Mouse (Mus musculus): Measurements from ENCODE around the gene Mtm1. TPM values are rescaled to one million over a fixed set of nuclear protein-coding genes. Genes with fewer than 3 reads are reported as not detected.

Mtm1 gene
- total and polyA plus RNA-seq, 2 experiments from 2014 or later, result 8.5 to 9.2 TPM

- Histone ChIP-seq H3K4me1 (ENCODE audit: control insufficient read depth, insufficient read depth) (no peaks in the 10 kb centered on the region), H3K4me3 (ENCODE audit: low read depth, low read length) (no peak overlapping the region), H3K9ac (replicated peaks; ENCODE audit: low read depth, low read length) (no peak overlapping the region), H3K4me2 (ENCODE audit: low read depth, low read length) (no peak overlapping the region), H3K27me3 (ENCODE audit: control insufficient read depth, insufficient read depth, low read length) (no peaks in the 10 kb centered on the region), H3K27ac (ENCODE audit: low read depth) (no peak overlapping the region), H3K9me3 (replicated peaks; ENCODE audit: control insufficient read depth, low read length) (no peaks in the 10 kb centered on the region), H3K36me3 (replicated peaks; ENCODE audit: control insufficient read depth, insufficient read depth, low read length) (no peaks in the 10 kb centered on the region)
- ATAC-seq (ENCODE audit: insufficient read depth, low read depth) (no peak), DNase-seq (ENCODE audit: low spot score) (no peak)
- TF ChIP-seq CTCF (IDR thresholded peaks at IDR 0.05; ENCODE audit: low read depth), result no peak
- no peak for TF ChIP-seq EP300 (IDR thresholded peaks at IDR 0.05; ENCODE audit: low read depth)
- WGBS, result 67% methylated on average over 1 of the region's 1 CpGs
Observed at GRCm38 (mm10) chrX:71206595-71206994, 4.0 kb upstream of the Mtm1 start.

- Histone ChIP-seq H3K4me1 (ENCODE audit: control insufficient read depth, insufficient read depth) (no peaks in the 10 kb centered on the region), H3K9ac (replicated peaks; ENCODE audit: low read depth, low read length) (no peak overlapping the region), H3K27ac (ENCODE audit: low read depth) (no peak overlapping the region), H3K4me2 (ENCODE audit: low read depth, low read length) (no peak overlapping the region), H3K27me3 (ENCODE audit: control insufficient read depth, insufficient read depth, low read length) (no peaks in the 10 kb centered on the region), H3K36me3 (replicated peaks; ENCODE audit: control insufficient read depth, insufficient read depth, low read length) (no peaks in the 10 kb centered on the region), H3K4me3 (ENCODE audit: low read depth, low read length) (no peak overlapping the region), H3K9me3 (replicated peaks; ENCODE audit: control insufficient read depth, low read length) (no peaks in the 10 kb centered on the region)
- TF ChIP-seq EP300 (IDR thresholded peaks at IDR 0.05; ENCODE audit: low read depth) (no peak), CTCF (IDR thresholded peaks at IDR 0.05; ENCODE audit: low read depth) (no peak)
- DNase-seq (ENCODE audit: low spot score) (no peak), ATAC-seq (ENCODE audit: insufficient read depth, low read depth) (no peak)
- 75% methylated on average over 4 of the region's 4 CpGs for WGBS
Observed at GRCm38 (mm10) chrX:71212911-71213310, 2.3 kb downstream of the Mtm1 start.

- Histone ChIP-seq H3K9ac (replicated peaks; ENCODE audit: low read depth, low read length) (peak overlapping the region; percentile 55), H3K27me3 (ENCODE audit: control insufficient read depth, insufficient read depth, low read length) (no peaks in the 10 kb centered on the region), H3K4me3 (ENCODE audit: low read depth, low read length) (peak overlapping the region; percentile 63), H3K36me3 (replicated peaks; ENCODE audit: control insufficient read depth, insufficient read depth, low read length) (no peaks in the 10 kb centered on the region), H3K27ac (ENCODE audit: low read depth) (no peak overlapping the region), H3K4me1 (ENCODE audit: control insufficient read depth, insufficient read depth) (no peaks in the 10 kb centered on the region), H3K4me2 (ENCODE audit: low read depth, low read length) (peak overlapping the region; percentile 63), H3K9me3 (replicated peaks; ENCODE audit: control insufficient read depth, low read length) (no peaks in the 10 kb centered on the region)
- WGBS, result 27% methylated on average over 20 of the region's 20 CpGs
- ATAC-seq (ENCODE audit: insufficient read depth, low read depth) (peak; percentile 99), DNase-seq (ENCODE audit: low spot score) (peak; percentile 91)
- TF ChIP-seq EP300 (IDR thresholded peaks at IDR 0.05; ENCODE audit: low read depth) (no peak), CTCF (IDR thresholded peaks at IDR 0.05; ENCODE audit: low read depth) (no peak)
Observed at GRCm38 (mm10) chrX:71214441-71215112, 4.0 kb downstream of the Mtm1 start.

GRCm38 (mm10) chrX:71215113-71215708, 4.6 kb downstream of the Mtm1 start:
- no peak for TF ChIP-seq EP300 (IDR thresholded peaks at IDR 0.05; ENCODE audit: low read depth)
- no peak for TF ChIP-seq CTCF (IDR thresholded peaks at IDR 0.05; ENCODE audit: low read depth)
- H3K27me3 ChIP-seq (ENCODE audit: control insufficient read depth, insufficient read depth, low read length), result no peaks in the 10 kb centered on the region
- no peaks in the 10 kb centered on the region for H3K36me3 ChIP-seq (replicated peaks; ENCODE audit: control insufficient read depth, insufficient read depth, low read length)
- H3K27ac ChIP-seq (ENCODE audit: low read depth), result no peak overlapping the region
- peak; percentile 59 for ATAC-seq (ENCODE audit: insufficient read depth, low read depth)
- H3K4me3 ChIP-seq (ENCODE audit: low read depth, low read length), result peak overlapping the region; percentile 63
- no peak for DNase-seq (ENCODE audit: low spot score)
- no peaks in the 10 kb centered on the region for H3K9me3 ChIP-seq (replicated peaks; ENCODE audit: control insufficient read depth, low read length)
- peak overlapping the region; percentile 55 for H3K9ac ChIP-seq (replicated peaks; ENCODE audit: low read depth, low read length)
- no peaks in the 10 kb centered on the region for H3K4me1 ChIP-seq (ENCODE audit: control insufficient read depth, insufficient read depth)
- WGBS, result 21% methylated on average over 27 of the region's 27 CpGs
- H3K4me2 ChIP-seq (ENCODE audit: low read depth, low read length), result peak overlapping the region; percentile 63

- WGBS, result 70% methylated on average over 2 of the region's 2 CpGs
- no peak for DNase-seq (ENCODE audit: low spot score)
- no peaks in the 10 kb centered on the region for H3K27me3 ChIP-seq (ENCODE audit: control insufficient read depth, insufficient read depth, low read length)
- no peak overlapping the region for H3K27ac ChIP-seq (ENCODE audit: low read depth)
- H3K9me3 ChIP-seq (replicated peaks; ENCODE audit: control insufficient read depth, low read length), result no peaks in the 10 kb centered on the region
- no peak overlapping the region for H3K9ac ChIP-seq (replicated peaks; ENCODE audit: low read depth, low read length)
- H3K4me2 ChIP-seq (ENCODE audit: low read depth, low read length), result no peak overlapping the region
- TF ChIP-seq EP300 (IDR thresholded peaks at IDR 0.05; ENCODE audit: low read depth) (no peak), CTCF (IDR thresholded peaks at IDR 0.05; ENCODE audit: low read depth) (no peak)
- no peak for ATAC-seq (ENCODE audit: insufficient read depth, low read depth)
- H3K36me3 ChIP-seq (replicated peaks; ENCODE audit: control insufficient read depth, insufficient read depth, low read length), result no peaks in the 10 kb centered on the region
- H3K4me3 ChIP-seq (ENCODE audit: low read depth, low read length), result no peak overlapping the region
- no peaks in the 10 kb centered on the region for H3K4me1 ChIP-seq (ENCODE audit: control insufficient read depth, insufficient read depth)
Observed at GRCm38 (mm10) chrX:71216879-71217278, 6.3 kb downstream of the Mtm1 start.
